8 mouse cellular contexts compared by ENCODE assay signal in the genomic region with DNA sequence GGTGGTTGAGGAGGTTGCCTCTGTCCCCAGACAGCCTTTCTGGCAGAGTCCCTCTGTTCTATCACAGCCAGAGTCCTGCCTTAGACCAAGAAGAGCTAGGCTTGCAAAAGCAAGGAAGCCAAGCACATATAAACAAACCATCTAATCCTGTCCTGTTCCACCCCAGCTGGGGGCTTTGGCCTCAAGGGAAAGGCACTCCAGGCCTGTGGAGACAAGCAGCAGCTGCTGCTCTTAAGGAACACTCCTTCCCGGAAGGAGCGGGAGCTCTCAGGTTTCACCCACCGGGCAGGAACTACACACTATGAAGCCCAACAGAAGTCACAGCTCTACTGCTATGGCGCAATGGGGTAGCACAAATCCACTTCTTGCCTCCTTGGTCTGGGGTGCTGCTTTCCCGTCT.
DNase-seq lines count a peak whose midpoint lies in the region; ATAC-seq lines count a peak whose summit lies in the region.

No protein-coding gene starts in this region.

- H3K9me3 ChIP-seq in liver, embryonic 11.5 days (ENCODE audit: control insufficient read depth, low read length), result no peaks in the 10 kb centered on the region
- H3K9me3 ChIP-seq in limb, embryonic 15.5 days, result no peaks in the 10 kb centered on the region

- H3K27ac ChIP-seq in liver, embryonic 11.5 days (ENCODE audit: low read depth, low read length), result no peak overlapping the region; the same call in 1 of the 2 replicates
- H3K27ac ChIP-seq in limb, embryonic 15.5 days, result no peak overlapping the region

- no peaks in the 10 kb centered on the region for H3K27me3 ChIP-seq in liver, embryonic 11.5 days (replicated peaks; ENCODE audit: control insufficient read depth, insufficient read depth, low read length)
- peaks cover 55% of the 10 kb centered on the region for H3K27me3 ChIP-seq in limb, embryonic 15.5 days

- no peak overlapping the region for H3K4me2 ChIP-seq in liver, embryonic 11.5 days
- no peak overlapping the region for H3K4me2 ChIP-seq in limb, embryonic 15.5 days

- H3K36me3 ChIP-seq in liver, embryonic 11.5 days (ENCODE audit: control insufficient read depth, insufficient read depth, low read length), result no peaks in the 10 kb centered on the region
- H3K36me3 ChIP-seq in limb, embryonic 15.5 days, result no peaks in the 10 kb centered on the region

- no peaks in the 10 kb centered on the region for H3K4me1 ChIP-seq in liver, embryonic 11.5 days (replicated peaks; ENCODE audit: control insufficient read depth, insufficient read depth, low read length)
- peaks cover 10% of the 10 kb centered on the region; the same call in 1 of the 2 replicates for H3K4me1 ChIP-seq in limb, embryonic 15.5 days

- no peak; the same call in 1 of the 2 replicates for ATAC-seq in liver, embryonic 11.5 days (replicated peaks; ENCODE audit: low FRiP score)
- ATAC-seq in limb, embryonic 15.5 days (ENCODE audit: insufficient number of reproducible peaks, low FRiP score, low TSS enrichment, low read depth), result 0 out of 2 replicates have a peak, but pooled peaks have one; percentile 31
- ATAC-seq in monocyte, adult 5-6 weeks (replicated peaks; ENCODE audit: insufficient number of reproducible peaks, low FRiP score, low TSS enrichment, poor library complexity, severe bottlenecking), result no peak
- no peak for ATAC-seq in megakaryocyte progenitor cell, adult 5-6 weeks (replicated peaks; ENCODE audit: poor library complexity)

- no peak overlapping the region for H3K9ac ChIP-seq in liver, embryonic 11.5 days (ENCODE audit: low read depth, low read length)
- no peak overlapping the region for H3K9ac ChIP-seq in limb, embryonic 15.5 days

- 33% methylated on average over 5 of the region's 5 CpGs for WGBS in liver, embryonic 11.5 days
- WGBS in limb, embryonic 15.5 days, result 18% methylated on average over 5 of the region's 5 CpGs

- H3K4me3 ChIP-seq in liver, embryonic 11.5 days (ENCODE audit: low read depth, low read length), result no peak overlapping the region
- H3K4me3 ChIP-seq in limb, embryonic 15.5 days, result no peak overlapping the region

- DNase-seq in liver, result peak; percentile 12
- no peak for DNase-seq in liver, embryonic 11.5 days (ENCODE audit: low spot score)
- peak; percentile 82 for DNase-seq in gastrocnemius, postnatal 25 days
- DNase-seq in skeletal muscle tissue, adult 2 months (ENCODE audit: low read depth, low spot score), result peak; percentile 91
- no peak for DNase-seq in layer of hippocampus, adult 9-11 months

Comparison
In these comparisons a context has a peak if more than half of its experiments do, and no peak if none do; other contexts are left out.
1. DNase-seq: peak in liver (single experiment), gastrocnemius, postnatal 25 days (single experiment) and skeletal muscle tissue, adult 2 months (single experiment); none in liver, embryonic 11.5 days (single experiment) and layer of hippocampus, adult 9-11 months (single experiment).